Mouse (Mus musculus): ENCODE measurements around the gene Mmp19.

Mmp19 gene

DNA sequence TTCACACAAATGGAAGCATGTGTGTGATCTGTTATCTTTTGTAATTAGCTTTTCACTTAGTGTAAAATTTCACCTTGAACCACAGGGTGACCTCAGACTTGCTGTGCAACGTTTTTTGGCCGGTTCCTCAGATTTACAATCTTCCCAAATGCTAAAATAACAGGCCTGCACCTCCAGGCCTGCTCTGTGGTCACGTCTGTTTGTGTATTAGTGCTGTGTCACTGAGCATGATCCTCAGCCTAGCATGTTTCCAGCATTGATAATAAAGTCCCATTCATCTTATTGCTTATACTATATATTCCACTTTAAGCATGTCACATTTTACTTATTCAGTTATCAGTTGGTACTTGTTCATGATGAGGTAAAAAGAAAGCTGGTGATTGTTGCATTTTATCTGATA, 59.6 kb downstream of the Mmp19 start:
- DNase-seq (ENCODE audit: low spot score in 2 of 2): no peak
